21 mouse cellular contexts compared by ENCODE assay signal in genomic region chr4:115645371-115645770, GRCm38 (mm10). TPM values are rescaled to one million over a fixed set of nuclear protein-coding genes. Genes with fewer than 3 reads are reported as not detected.
DNase-seq lines count a peak whose midpoint lies in the region; ATAC-seq lines count a peak whose summit lies in the region.
"Had no signal": no experiment of that assay in that cellular context is flagged by ENCODE, and none has a peak within 500 bp of the region (broad histone marks: within the 10 kb centered on the region; RNA-seq: fewer than 3 reads in every experiment).

No protein-coding gene starts in this region.

- no peaks in the 10 kb centered on the region for H3K9me3 ChIP-seq in kidney, embryonic 14.5 days (ENCODE audit: control insufficient read depth, low read length)
- H3K9me3 ChIP-seq: midbrain, embryonic 13.5 days; neural tube, embryonic 15.5 days had no signal

- H3K4me1 ChIP-seq in kidney, embryonic 14.5 days (ENCODE audit: control insufficient read depth, insufficient read depth, low read length) = no peaks in the 10 kb centered on the region
- peaks cover 14% of the 10 kb centered on the region; the same call in 1 of the 2 replicates for H3K4me1 ChIP-seq in brown adipose tissue, adult 24 weeks (ENCODE audit: control insufficient read depth, insufficient read depth, insufficient read length, low read length)
- H3K4me1 ChIP-seq: midbrain, embryonic 13.5 days; neural tube, embryonic 15.5 days had no signal

- no peak overlapping the region for H3K4me2 ChIP-seq in kidney, embryonic 14.5 days (replicated peaks; ENCODE audit: low read depth, low read length)
- H3K4me2 ChIP-seq: midbrain, embryonic 13.5 days; neural tube, embryonic 15.5 days had no signal

- peak; percentile 89 for DNase-seq in kidney, adult 11 months
- DNase-seq in brain, adult 2 months (ENCODE audit: low read depth, low spot score) = peak; percentile 38
- DNase-seq in large intestine, adult 2 months (ENCODE audit: low read depth, low spot score) = peak; percentile 68
- DNase-seq in neural tube, embryonic 10.5 days (ENCODE audit: extremely low spot score, low spot score) = no peak
- DNase-seq in T-cell, adult 2 months (ENCODE audit: low spot score) = no peak
- DNase-seq: adrenal gland, adult 2 months; cerebellum, adult 11-12 months; embryo, embryonic 11 days; thymus, adult 18-20 months had no signal

- ATAC-seq in kidney, embryonic 14.5 days (ENCODE audit: low FRiP score, low TSS enrichment) = no peak
- ATAC-seq in megakaryocyte, adult 5-6 weeks (ENCODE audit: poor library complexity, severe bottlenecking) = no peak
- ATAC-seq: intestine, postnatal 0 days; midbrain, embryonic 13.5 days; Patski had no signal

- H3K4me3 ChIP-seq in kidney, embryonic 14.5 days (ENCODE audit: low read length) = no peak overlapping the region
- H3K4me3 ChIP-seq in brown adipose tissue, adult 24 weeks (ENCODE audit: insufficient read depth, low read depth, low read length) = peak overlapping the region; percentile 59
- H3K4me3 ChIP-seq: midbrain, embryonic 13.5 days; neural tube, embryonic 15.5 days had no signal

- H3K9ac ChIP-seq in kidney, embryonic 14.5 days (ENCODE audit: low read depth, low read length) = no peak overlapping the region
- H3K9ac ChIP-seq: liver, embryonic 14.5 days; midbrain, embryonic 13.5 days; neural tube, embryonic 15.5 days had no signal

- H3K27me3 ChIP-seq in kidney, embryonic 14.5 days (ENCODE audit: control insufficient read depth, insufficient read depth, low read length) = no peaks in the 10 kb centered on the region
- H3K27me3 ChIP-seq: midbrain, embryonic 13.5 days; neural tube, embryonic 15.5 days; Patski had no signal

- no peak overlapping the region for H3K27ac ChIP-seq in kidney, embryonic 14.5 days (ENCODE audit: low read depth, low read length)
- peak overlapping the region; percentile 53 for H3K27ac ChIP-seq in brown adipose tissue, adult 24 weeks (replicated peaks; ENCODE audit: low read depth, low read length)
- H3K27ac ChIP-seq: liver, embryonic 14.5 days; midbrain, embryonic 13.5 days; neural tube, embryonic 15.5 days had no signal

- H3K36me3 ChIP-seq in kidney, embryonic 14.5 days (ENCODE audit: control insufficient read depth, insufficient read depth, low read length) = no peaks in the 10 kb centered on the region
- H3K36me3 ChIP-seq: midbrain, embryonic 13.5 days; neural tube, embryonic 15.5 days had no signal

RNA-seq across cellular contexts. Expression of gene Cyp4b1, which starts 2.2 kb away (rescaled TPM):
- polyA plus RNA-seq in kidney, embryonic 14.5 days (2014; fragmentation: Nextera tagmentation; extraction: Ambion mirVana) = 1.9 and 3.1 TPM in 2 replicates
- 16.9 and 27.9 TPM in 2 replicates for polyA plus RNA-seq in brown adipose tissue, adult 24 weeks (2012; ENCODE audit: insufficient read depth, insufficient read length, missing spikeins)
- 32.9 and 138 TPM in 2 replicates for polyA plus RNA-seq in large intestine, adult 2 months (2012; rRNA removed)
- total RNA-seq in megakaryocyte, adult 5-6 weeks (2015) = not detected in 2 replicates
- not detected in 2 replicates for total RNA-seq in megakaryocyte, adult 5-6 weeks (2017)
- total RNA-seq: CH12.LX had no signal

RNA-seq across cellular contexts. Expression of gene Cyp4a32, which starts 44.6 kb away (rescaled TPM):
- polyA plus RNA-seq in kidney, embryonic 14.5 days (2014; fragmentation: Nextera tagmentation; extraction: Ambion mirVana) = not detected in 2 replicates
- not detected in 2 replicates for polyA plus RNA-seq in brown adipose tissue, adult 24 weeks (2012; ENCODE audit: insufficient read depth, insufficient read length, missing spikeins)
- polyA plus RNA-seq in large intestine, adult 2 months (2012; rRNA removed) = not detected in 2 replicates
- not detected in 2 replicates for total RNA-seq in megakaryocyte, adult 5-6 weeks (2015)
- not detected in 2 replicates for total RNA-seq in megakaryocyte, adult 5-6 weeks (2017)
- total RNA-seq: CH12.LX; gastrocnemius, adult 18-20 months; hematopoietic stem cell, adult 5-6 weeks; left cerebral cortex, adult 8-10 months had no signal
- polyA plus RNA-seq: adrenal gland, adult 2 months; intestine, postnatal 0 days; liver, embryonic 14.5 days; midbrain, embryonic 13.5 days; neural tube, embryonic 15.5 days; Patski had no signal

Comparison
In these comparisons a context has a peak if more than half of its experiments do, and no peak if none do; other contexts are left out.
1. DNase-seq: peak in kidney, adult 11 months (single experiment), brain, adult 2 months (single experiment) and large intestine, adult 2 months (single experiment); none in neural tube, embryonic 10.5 days (single experiment) and T-cell, adult 2 months (single experiment).